Mouse (Mus musculus): ENCODE measurements around the gene Tmem41b. TPM values are rescaled to one million over a fixed set of nuclear protein-coding genes. Genes with fewer than 3 reads are reported as not detected.

The Tmem41b gene
- total RNA-seq, 1 experiment = 154 TPM

- no peaks in the 10 kb centered on the region for H3K9me3 ChIP-seq (ENCODE audit: control insufficient read depth, insufficient read depth, low read depth, low read length)
- peak overlapping the region; percentile 100 for H3K9ac ChIP-seq (ENCODE audit: insufficient read depth, low read depth, low read length, poor library complexity, severe bottlenecking)
- peaks cover 2% of the 10 kb centered on the region; the same call in 1 of the 2 replicates for H3K36me3 ChIP-seq (ENCODE audit: control insufficient read depth, insufficient read depth, low read length, poor library complexity, severe bottlenecking)
- H3K4me3 ChIP-seq (ENCODE audit: insufficient read depth in 1 of 2, low read depth in 1 of 2, low read length in 2 of 2, poor library complexity in 1 of 2, severe bottlenecking in 1 of 2) = peak overlapping the region; percentile 94 to 98
- TF ChIP-seq HCFC1 (IDR thresholded peaks at IDR 0.05; ENCODE audit: borderline replicate concordance, insufficient read depth, low read length) (no peak), ZNF384 (IDR thresholded peaks at IDR 0.05; ENCODE audit: low read depth, low read length) (no peak), CHD2 (IDR thresholded peaks at IDR 0.05; ENCODE audit: low read depth, low read length) (no peak), MAFK (IDR thresholded peaks at IDR 0.05; ENCODE audit: insufficient read depth, low read depth, low read length) (no peak), ZC3H11A (IDR thresholded peaks at IDR 0.05; ENCODE audit: borderline replicate concordance, low read depth, low read length) (no peak)
- H3K27ac ChIP-seq (ENCODE audit: insufficient read depth, low read depth, low read length, poor library complexity, severe bottlenecking) = peak overlapping the region; percentile 85
- peak; percentile 25 for DNase-seq (ENCODE audit: low read depth, low spot score)
- in situ Hi-C loops (cut with MboI; ENCODE audit: low sequenced_read_pairs in 2 of 2, unreplicated experiment in 2 of 2) = no loop called here
- H3K4me1 ChIP-seq (ENCODE audit: control insufficient read depth in 2 of 2, insufficient read depth in 2 of 2, low read length in 2 of 2, poor library complexity in 1 of 2) = peaks cover 0 to 10% of the 10 kb centered on the region in 2 experiments; a peak in 1 of 4 replicates
Measured at GRCm38 (mm10) chr7:110018631-110019482, 32.1 kb upstream of the Tmem41b start.

DNA sequence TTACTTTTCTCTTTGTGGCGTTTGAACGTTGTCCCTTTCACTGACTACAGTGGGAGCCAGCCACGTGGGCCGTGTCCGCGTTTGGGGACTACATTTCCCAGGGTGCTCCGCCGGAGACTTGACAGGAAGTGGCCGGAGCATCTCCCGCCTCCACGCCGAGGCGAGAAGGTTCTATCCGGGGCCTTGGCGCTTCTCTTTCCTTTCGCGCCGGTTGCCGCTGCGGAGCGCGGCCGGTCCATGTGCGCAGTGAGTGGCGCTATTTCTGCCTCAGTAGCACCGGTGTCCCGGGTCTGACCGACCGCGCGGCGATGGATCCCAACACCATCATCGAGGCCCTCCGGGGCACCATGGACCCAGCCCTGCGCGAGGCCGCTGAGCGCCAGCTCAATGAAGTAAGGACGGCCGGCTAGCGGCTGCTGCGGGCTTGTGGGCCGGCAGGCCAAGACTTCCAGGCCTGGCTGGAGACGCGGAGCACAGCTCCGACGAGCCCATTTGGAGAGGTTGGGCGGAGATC is 31.4 kb upstream of the Tmem41b start, which contains the start of gene Ipo7:
Gene Ipo7, plus strand, starts transcription at position 158 of the 514 bp plus-strand sequence.
- Histone ChIP-seq H3K9ac (ENCODE audit: insufficient read depth, low read depth, low read length, poor library complexity, severe bottlenecking) (peak within 1 kb of the TSS; percentile 100), H3K4me3 (ENCODE audit: insufficient read depth in 1 of 2, low read depth in 1 of 2, low read length in 2 of 2, poor library complexity in 1 of 2, severe bottlenecking in 1 of 2) (peak within 1 kb of the TSS; percentile 94 to 98), H3K27ac (ENCODE audit: insufficient read depth, low read depth, low read length, poor library complexity, severe bottlenecking) (peak within 1 kb of the TSS; percentile 85), H3K9me3 (ENCODE audit: control insufficient read depth, insufficient read depth, low read depth, low read length) (no peaks in the 10 kb centered on the region), H3K36me3 (ENCODE audit: control insufficient read depth, insufficient read depth, low read length, poor library complexity, severe bottlenecking) (peaks cover 2% of the 10 kb centered on the region; the same call in 1 of the 2 replicates), H3K4me1 (ENCODE audit: control insufficient read depth in 2 of 2, insufficient read depth in 2 of 2, low read length in 2 of 2, poor library complexity in 1 of 2) (peaks cover 0 to 10% of the 10 kb centered on the region in 2 experiments; a peak in 1 of 4 replicates)
- TF ChIP-seq CHD2 (IDR thresholded peaks at IDR 0.05; ENCODE audit: low read depth, low read length) (no peak), HCFC1 (IDR thresholded peaks at IDR 0.05; ENCODE audit: borderline replicate concordance, insufficient read depth, low read length) (peak; percentile 96)
- in situ Hi-C loops (cut with MboI; ENCODE audit: low sequenced_read_pairs in 2 of 2, unreplicated experiment in 2 of 2) = no loop called here
- peak; percentile 84 for DNase-seq (ENCODE audit: low read depth, low spot score)

DNA sequence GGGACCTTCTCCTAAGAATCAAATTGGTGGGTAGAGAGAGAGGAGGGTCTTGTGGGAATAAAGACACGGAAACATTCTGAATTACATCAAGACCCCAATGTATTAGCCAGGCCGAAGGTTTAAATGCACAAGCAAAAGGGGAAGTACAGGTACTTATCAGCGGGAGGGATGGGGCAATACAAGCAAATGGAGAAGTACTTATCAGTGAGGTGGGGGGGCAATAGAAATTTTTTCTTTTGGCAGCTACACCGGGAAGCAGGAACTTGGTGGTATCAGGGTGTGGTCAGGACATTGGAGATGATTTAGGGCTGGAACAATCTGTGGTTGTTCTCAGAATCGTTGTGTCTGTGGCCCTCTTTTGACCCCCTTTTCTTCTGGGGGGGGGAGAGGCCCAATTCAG is 27.5 kb upstream of the Tmem41b start:
- H3K4me1 ChIP-seq (ENCODE audit: control insufficient read depth in 2 of 2, insufficient read depth in 2 of 2, low read length in 2 of 2, poor library complexity in 1 of 2) = peaks cover 0 to 2% of the 10 kb centered on the region in 2 experiments; a peak in 1 of 4 replicates
- no peak for DNase-seq (ENCODE audit: low read depth, low spot score)
- no peak overlapping the region for H3K27ac ChIP-seq (ENCODE audit: insufficient read depth, low read depth, low read length, poor library complexity, severe bottlenecking)
- H3K9me3 ChIP-seq (ENCODE audit: control insufficient read depth, insufficient read depth, low read depth, low read length) = no peaks in the 10 kb centered on the region
- in situ Hi-C loops (cut with MboI; ENCODE audit: low sequenced_read_pairs in 2 of 2, unreplicated experiment in 2 of 2) = no loop called here
- no peak for TF ChIP-seq ZNF384 (IDR thresholded peaks at IDR 0.05; ENCODE audit: low read depth, low read length)
- no peak for TF ChIP-seq ZC3H11A (IDR thresholded peaks at IDR 0.05; ENCODE audit: borderline replicate concordance, low read depth, low read length)
- TF ChIP-seq MAFK (IDR thresholded peaks at IDR 0.05; ENCODE audit: insufficient read depth, low read depth, low read length) = no peak
- no peak for TF ChIP-seq HCFC1 (IDR thresholded peaks at IDR 0.05; ENCODE audit: borderline replicate concordance, insufficient read depth, low read length)
- TF ChIP-seq CHD2 (IDR thresholded peaks at IDR 0.05; ENCODE audit: low read depth, low read length) = no peak
- H3K4me3 ChIP-seq (ENCODE audit: insufficient read depth in 1 of 2, low read depth in 1 of 2, low read length in 2 of 2, poor library complexity in 1 of 2, severe bottlenecking in 1 of 2) = no peak overlapping the region
- no peaks in the 10 kb centered on the region for H3K36me3 ChIP-seq (ENCODE audit: control insufficient read depth, insufficient read depth, low read length, poor library complexity, severe bottlenecking)
- H3K9ac ChIP-seq (ENCODE audit: insufficient read depth, low read depth, low read length, poor library complexity, severe bottlenecking) = no peak overlapping the region

DNA sequence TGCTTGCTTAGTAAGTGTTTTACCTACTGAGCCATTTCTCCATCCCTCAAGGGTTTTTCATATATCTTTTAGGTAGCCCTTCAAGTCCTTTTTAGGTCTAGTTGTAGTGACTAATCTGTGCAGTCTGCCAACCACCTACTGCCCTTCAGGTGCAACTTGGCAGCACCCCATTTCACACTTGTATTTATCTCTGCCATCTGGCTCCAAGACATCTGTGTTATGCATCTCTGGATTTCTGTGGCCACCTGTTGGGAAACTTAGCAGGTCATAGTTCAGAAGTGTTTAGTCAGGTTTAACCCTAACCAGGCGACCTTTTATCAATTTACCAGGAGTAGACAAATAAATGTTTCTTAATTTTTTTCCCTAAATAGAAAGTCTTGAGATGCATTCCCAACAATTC is 24.7 kb upstream of the Tmem41b start:
- Histone ChIP-seq H3K9me3 (ENCODE audit: control insufficient read depth, insufficient read depth, low read depth, low read length) (no peaks in the 10 kb centered on the region), H3K9ac (ENCODE audit: insufficient read depth, low read depth, low read length, poor library complexity, severe bottlenecking) (no peak overlapping the region), H3K36me3 (ENCODE audit: control insufficient read depth, insufficient read depth, low read length, poor library complexity, severe bottlenecking) (no peaks in the 10 kb centered on the region), H3K4me3 (ENCODE audit: insufficient read depth in 1 of 2, low read depth in 1 of 2, low read length in 2 of 2, poor library complexity in 1 of 2, severe bottlenecking in 1 of 2) (no peak overlapping the region), H3K4me1 (ENCODE audit: control insufficient read depth in 2 of 2, insufficient read depth in 2 of 2, low read length in 2 of 2, poor library complexity in 1 of 2) (no peaks in the 10 kb centered on the region; a peak in 1 of 4 replicates), H3K27ac (ENCODE audit: insufficient read depth, low read depth, low read length, poor library complexity, severe bottlenecking) (no peak overlapping the region)
- DNase-seq (ENCODE audit: low read depth, low spot score) = no peak
- in situ Hi-C loops (cut with MboI; ENCODE audit: low sequenced_read_pairs in 2 of 2, unreplicated experiment in 2 of 2) = no loop called here
- no peak for TF ChIP-seq HCFC1 (IDR thresholded peaks at IDR 0.05; ENCODE audit: borderline replicate concordance, insufficient read depth, low read length)
- TF ChIP-seq ZC3H11A (IDR thresholded peaks at IDR 0.05; ENCODE audit: borderline replicate concordance, low read depth, low read length) = no peak
- no peak for TF ChIP-seq CHD2 (IDR thresholded peaks at IDR 0.05; ENCODE audit: low read depth, low read length)
- TF ChIP-seq MAFK (IDR thresholded peaks at IDR 0.05; ENCODE audit: insufficient read depth, low read depth, low read length) = no peak
- no peak for TF ChIP-seq ZNF384 (IDR thresholded peaks at IDR 0.05; ENCODE audit: low read depth, low read length)
